Mouse (Mus musculus): ENCODE results near the gene Ttll4. TPM values are rescaled to one million over a fixed set of nuclear protein-coding genes. Genes with fewer than 3 reads are reported as not detected.

Gene Ttll4
- polyA plus RNA-seq, 1 experiment from 2014 or later, result 21.8 TPM

DNA sequence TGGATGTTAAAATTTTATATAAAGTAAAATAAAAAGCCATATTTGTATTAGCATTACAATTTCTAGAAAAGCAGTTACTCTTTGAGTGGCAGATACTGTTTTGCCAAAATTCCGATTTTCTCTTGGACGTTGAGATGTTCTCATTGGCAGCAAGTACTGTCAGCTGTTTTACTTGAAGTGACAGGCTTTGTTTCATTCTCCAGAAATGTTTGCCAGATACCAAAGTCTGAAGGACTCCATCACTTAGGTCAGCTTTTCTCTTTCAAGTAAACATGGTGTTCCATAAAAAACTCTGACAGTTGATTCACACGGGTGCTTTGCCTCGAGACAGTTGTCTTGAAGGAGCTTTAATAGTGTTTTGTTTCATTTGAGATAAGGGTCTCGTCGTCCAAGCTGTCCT, 3.6 kb downstream of the Ttll4 start:
- 45% methylated on average over 6 of the region's 6 CpGs for WGBS
- Histone ChIP-seq H3K27me3 (replicated peaks; ENCODE audit: control insufficient read depth, insufficient read depth, low read length) (no peaks in the 10 kb centered on the region), H3K4me1 (replicated peaks; ENCODE audit: control insufficient read depth, insufficient read depth, low read length) (0 out of 2 replicates have a peak, but pooled peaks cover 9% of the 10 kb centered on the region), H3K27ac (ENCODE audit: low read depth) (no peak overlapping the region), H3K4me2 (ENCODE audit: low read length) (no peak overlapping the region), H3K9me3 (ENCODE audit: control insufficient read depth, low read length) (no peaks in the 10 kb centered on the region), H3K36me3 (ENCODE audit: control insufficient read depth, insufficient read depth, low read length) (peaks cover 7% of the 10 kb centered on the region; the same call in 1 of the 2 replicates), H3K9ac (ENCODE audit: low read length) (no peak overlapping the region), H3K4me3 (ENCODE audit: low read depth, low read length) (no peak overlapping the region)
- no peak for ATAC-seq (replicated peaks; ENCODE audit: low FRiP score, low TSS enrichment, low read depth)
- no peak for DNase-seq (ENCODE audit: low spot score)

GRCm38 (mm10) chr1:74668371-74668770, 6.8 kb downstream of the Ttll4 start:
- H3K4me1 ChIP-seq (replicated peaks; ENCODE audit: control insufficient read depth, insufficient read depth, low read length), result 0 out of 2 replicates have a peak, but pooled peaks cover 5% of the 10 kb centered on the region
- H3K36me3 ChIP-seq (ENCODE audit: control insufficient read depth, insufficient read depth, low read length), result peaks cover 16% of the 10 kb centered on the region; the same call in 1 of the 2 replicates
- 90% methylated on average over 3 of the region's 3 CpGs for WGBS
- no peak for ATAC-seq (replicated peaks; ENCODE audit: low FRiP score, low TSS enrichment, low read depth)
- DNase-seq (ENCODE audit: low spot score), result no peak
- no peaks in the 10 kb centered on the region for H3K9me3 ChIP-seq (ENCODE audit: control insufficient read depth, low read length)
- H3K4me2 ChIP-seq (ENCODE audit: low read length), result no peak overlapping the region
- no peak overlapping the region for H3K27ac ChIP-seq (ENCODE audit: low read depth)
- H3K27me3 ChIP-seq (replicated peaks; ENCODE audit: control insufficient read depth, insufficient read depth, low read length), result no peaks in the 10 kb centered on the region
- H3K4me3 ChIP-seq (ENCODE audit: low read depth, low read length), result no peak overlapping the region
- H3K9ac ChIP-seq (ENCODE audit: low read length), result no peak overlapping the region

- ATAC-seq (replicated peaks; ENCODE audit: low FRiP score, low TSS enrichment, low read depth), result no peak
- Histone ChIP-seq H3K4me1 (replicated peaks; ENCODE audit: control insufficient read depth, insufficient read depth, low read length) (no peaks in the 10 kb centered on the region), H3K36me3 (ENCODE audit: control insufficient read depth, insufficient read depth, low read length) (peaks cover 10% of the 10 kb centered on the region; the same call in 1 of the 2 replicates), H3K4me3 (ENCODE audit: low read depth, low read length) (no peak overlapping the region), H3K4me2 (ENCODE audit: low read length) (no peak overlapping the region), H3K9me3 (ENCODE audit: control insufficient read depth, low read length) (no peaks in the 10 kb centered on the region), H3K27me3 (replicated peaks; ENCODE audit: control insufficient read depth, insufficient read depth, low read length) (no peaks in the 10 kb centered on the region), H3K27ac (ENCODE audit: low read depth) (no peak overlapping the region), H3K9ac (ENCODE audit: low read length) (no peak overlapping the region)
- no peak for DNase-seq (ENCODE audit: low spot score)
- 80% methylated on average over 7 of the region's 7 CpGs for WGBS
Measured at GRCm38 (mm10) chr1:74672731-74673130, 11.2 kb downstream of the Ttll4 start.

DNA sequence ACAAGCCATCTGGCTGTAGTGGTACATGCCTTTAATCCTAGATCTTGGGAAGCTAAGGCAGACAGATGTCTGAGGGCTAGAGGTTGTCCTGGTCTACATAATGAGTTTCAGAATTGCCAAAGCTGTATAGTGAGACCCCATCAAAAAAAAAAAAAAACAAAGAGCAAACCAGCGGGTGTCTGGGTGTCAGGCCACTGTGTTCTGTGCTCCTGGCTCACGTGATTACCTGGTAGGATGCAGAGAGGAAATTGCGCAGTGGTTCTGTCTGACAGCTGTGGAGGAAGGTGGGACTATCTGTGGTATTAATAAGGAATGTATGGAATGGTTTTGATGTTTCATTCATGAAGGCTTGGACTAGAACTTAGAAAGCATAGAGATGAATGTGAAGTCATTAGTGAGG, 15.3 kb downstream of the Ttll4 start:
- Histone ChIP-seq H3K4me1 (replicated peaks; ENCODE audit: control insufficient read depth, insufficient read depth, low read length) (no peaks in the 10 kb centered on the region), H3K9me3 (ENCODE audit: control insufficient read depth, low read length) (no peaks in the 10 kb centered on the region), H3K36me3 (ENCODE audit: control insufficient read depth, insufficient read depth, low read length) (peaks cover 41% of the 10 kb centered on the region), H3K9ac (ENCODE audit: low read length) (no peak overlapping the region), H3K4me2 (ENCODE audit: low read length) (no peak overlapping the region), H3K4me3 (ENCODE audit: low read depth, low read length) (no peak overlapping the region), H3K27me3 (replicated peaks; ENCODE audit: control insufficient read depth, insufficient read depth, low read length) (no peaks in the 10 kb centered on the region), H3K27ac (ENCODE audit: low read depth) (no peak overlapping the region)
- DNase-seq (ENCODE audit: low spot score) (no peak), ATAC-seq (replicated peaks; ENCODE audit: low FRiP score, low TSS enrichment, low read depth) (no peak)
- 80% methylated on average over 3 of the region's 3 CpGs for WGBS

- Histone ChIP-seq H3K27me3 (replicated peaks; ENCODE audit: control insufficient read depth, insufficient read depth, low read length) (no peaks in the 10 kb centered on the region), H3K9ac (ENCODE audit: low read length) (no peak overlapping the region), H3K4me2 (ENCODE audit: low read length) (no peak overlapping the region), H3K4me1 (replicated peaks; ENCODE audit: control insufficient read depth, insufficient read depth, low read length) (no peaks in the 10 kb centered on the region), H3K36me3 (ENCODE audit: control insufficient read depth, insufficient read depth, low read length) (peaks cover 45% of the 10 kb centered on the region), H3K27ac (ENCODE audit: low read depth) (no peak overlapping the region), H3K4me3 (ENCODE audit: low read depth, low read length) (no peak overlapping the region), H3K9me3 (ENCODE audit: control insufficient read depth, low read length) (no peaks in the 10 kb centered on the region)
- WGBS, result 81% methylated on average over 1 of the region's 1 CpGs
- ATAC-seq (replicated peaks; ENCODE audit: low FRiP score, low TSS enrichment, low read depth) (no peak), DNase-seq (ENCODE audit: low spot score) (no peak)
Measured at GRCm38 (mm10) chr1:74677843-74678242, 16.3 kb downstream of the Ttll4 start.

GRCm38 (mm10) chr1:74687131-74687530, 25.6 kb downstream of the Ttll4 start:
- no peaks in the 10 kb centered on the region for H3K4me1 ChIP-seq (replicated peaks; ENCODE audit: control insufficient read depth, insufficient read depth, low read length)
- H3K27me3 ChIP-seq (replicated peaks; ENCODE audit: control insufficient read depth, insufficient read depth, low read length), result no peaks in the 10 kb centered on the region
- no peak overlapping the region for H3K27ac ChIP-seq (ENCODE audit: low read depth)
- WGBS, result 89% methylated on average over 7 of the region's 7 CpGs
- H3K36me3 ChIP-seq (ENCODE audit: control insufficient read depth, insufficient read depth, low read length), result peaks cover 85% of the 10 kb centered on the region
- H3K9me3 ChIP-seq (ENCODE audit: control insufficient read depth, low read length), result no peaks in the 10 kb centered on the region
- H3K4me2 ChIP-seq (ENCODE audit: low read length), result no peak overlapping the region
- H3K9ac ChIP-seq (ENCODE audit: low read length), result no peak overlapping the region
- H3K4me3 ChIP-seq (ENCODE audit: low read depth, low read length), result no peak overlapping the region
- ATAC-seq (replicated peaks; ENCODE audit: low FRiP score, low TSS enrichment, low read depth), result no peak
- no peak for DNase-seq (ENCODE audit: low spot score)

DNA sequence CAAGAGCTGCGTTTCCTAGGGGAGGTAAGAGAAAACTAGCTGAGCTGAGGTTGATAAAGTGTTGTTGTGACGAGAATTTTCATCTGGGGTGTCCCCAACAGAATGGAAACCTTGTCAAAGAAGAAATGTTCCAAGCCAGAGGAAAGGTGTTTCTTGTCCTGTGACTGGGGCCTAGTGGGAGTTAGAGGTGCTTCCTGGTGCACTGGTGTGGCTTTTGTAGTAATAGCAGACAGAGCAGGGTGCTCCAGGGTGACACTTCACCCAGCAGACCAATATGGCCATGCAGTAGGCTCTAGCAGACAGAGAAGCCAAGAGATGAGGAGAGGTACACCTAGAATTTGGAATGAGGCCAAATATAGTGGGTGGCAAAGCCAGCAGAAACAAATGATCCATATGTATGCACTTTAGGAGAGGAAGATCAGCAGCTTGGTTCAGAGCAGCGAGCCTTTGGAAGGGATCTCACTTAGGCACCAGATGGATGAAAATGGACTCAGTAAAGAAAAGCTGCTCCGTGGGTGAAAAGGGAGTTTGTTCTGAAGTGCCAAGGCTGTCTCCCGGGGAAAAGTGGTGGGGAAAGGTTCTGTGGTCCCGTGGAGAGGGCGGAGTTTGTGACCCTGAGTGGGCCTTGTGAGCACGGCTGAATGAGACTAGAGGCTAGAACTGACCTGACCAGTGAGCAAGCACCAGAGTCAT, 32.5 kb downstream of the Ttll4 start:
- H3K27me3 ChIP-seq (replicated peaks; ENCODE audit: control insufficient read depth, insufficient read depth, low read length), result no peaks in the 10 kb centered on the region
- H3K4me2 ChIP-seq (ENCODE audit: low read length), result no peak overlapping the region
- peaks cover 87% of the 10 kb centered on the region for H3K36me3 ChIP-seq (ENCODE audit: control insufficient read depth, insufficient read depth, low read length)
- H3K27ac ChIP-seq (ENCODE audit: low read depth), result no peak overlapping the region
- DNase-seq (ENCODE audit: low spot score) (no peak), ATAC-seq (replicated peaks; ENCODE audit: low FRiP score, low TSS enrichment, low read depth) (no peak)
- no peaks in the 10 kb centered on the region for H3K9me3 ChIP-seq (ENCODE audit: control insufficient read depth, low read length)
- H3K4me3 ChIP-seq (ENCODE audit: low read depth, low read length), result no peak overlapping the region
- H3K4me1 ChIP-seq (replicated peaks; ENCODE audit: control insufficient read depth, insufficient read depth, low read length), result no peaks in the 10 kb centered on the region
- H3K9ac ChIP-seq (ENCODE audit: low read length), result no peak overlapping the region
- 89% methylated on average over 8 of the region's 8 CpGs for WGBS

- 88% methylated on average over 4 of the region's 4 CpGs for WGBS
- Histone ChIP-seq H3K27ac (ENCODE audit: low read depth) (no peak overlapping the region), H3K9me3 (ENCODE audit: control insufficient read depth, low read length) (no peaks in the 10 kb centered on the region), H3K4me3 (ENCODE audit: low read depth, low read length) (no peak overlapping the region), H3K4me2 (ENCODE audit: low read length) (no peak overlapping the region), H3K9ac (ENCODE audit: low read length) (no peak overlapping the region), H3K27me3 (replicated peaks; ENCODE audit: control insufficient read depth, insufficient read depth, low read length) (no peaks in the 10 kb centered on the region), H3K36me3 (ENCODE audit: control insufficient read depth, insufficient read depth, low read length) (peaks cover 86% of the 10 kb centered on the region), H3K4me1 (replicated peaks; ENCODE audit: control insufficient read depth, insufficient read depth, low read length) (no peaks in the 10 kb centered on the region)
- ATAC-seq (replicated peaks; ENCODE audit: low FRiP score, low TSS enrichment, low read depth), result no peak
- DNase-seq (ENCODE audit: low spot score), result no peak
Measured at GRCm38 (mm10) chr1:74695836-74696235, 34.3 kb downstream of the Ttll4 start.

DNA sequence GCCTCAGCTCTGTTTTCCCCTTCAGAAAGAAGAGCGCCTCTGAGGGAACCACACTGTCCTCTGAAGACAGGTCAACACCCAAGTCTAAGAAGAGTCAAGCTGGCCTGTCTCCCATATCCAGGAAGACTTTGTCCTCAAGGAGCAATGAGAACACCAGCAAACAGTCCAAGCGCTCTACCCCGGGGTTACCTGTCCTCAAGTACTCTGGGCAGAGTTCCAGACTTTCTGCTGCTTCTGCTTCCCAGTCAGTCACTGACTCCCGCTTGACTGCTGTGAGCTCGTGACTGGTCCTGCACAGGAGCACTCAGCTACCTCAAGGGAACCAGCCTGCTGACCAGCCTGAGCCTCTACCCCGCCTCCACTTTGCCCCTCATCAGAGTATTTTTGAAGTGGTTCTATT, 35.9 kb downstream of the Ttll4 start:
- H3K27ac ChIP-seq (ENCODE audit: low read depth), result no peak overlapping the region
- peaks cover 79% of the 10 kb centered on the region for H3K36me3 ChIP-seq (ENCODE audit: control insufficient read depth, insufficient read depth, low read length)
- H3K4me1 ChIP-seq (replicated peaks; ENCODE audit: control insufficient read depth, insufficient read depth, low read length), result no peaks in the 10 kb centered on the region
- WGBS, result 94% methylated on average over 6 of the region's 6 CpGs
- H3K9me3 ChIP-seq (ENCODE audit: control insufficient read depth, low read length), result no peaks in the 10 kb centered on the region
- no peak for ATAC-seq (replicated peaks; ENCODE audit: low FRiP score, low TSS enrichment, low read depth)
- H3K27me3 ChIP-seq (replicated peaks; ENCODE audit: control insufficient read depth, insufficient read depth, low read length), result no peaks in the 10 kb centered on the region
- H3K4me3 ChIP-seq (ENCODE audit: low read depth, low read length), result no peak overlapping the region
- H3K9ac ChIP-seq (ENCODE audit: low read length), result no peak overlapping the region
- no peak overlapping the region for H3K4me2 ChIP-seq (ENCODE audit: low read length)
- no peak for DNase-seq (ENCODE audit: low spot score)

All from intestine, embryonic 14.5 days (tissue).